In the genomic region with DNA sequence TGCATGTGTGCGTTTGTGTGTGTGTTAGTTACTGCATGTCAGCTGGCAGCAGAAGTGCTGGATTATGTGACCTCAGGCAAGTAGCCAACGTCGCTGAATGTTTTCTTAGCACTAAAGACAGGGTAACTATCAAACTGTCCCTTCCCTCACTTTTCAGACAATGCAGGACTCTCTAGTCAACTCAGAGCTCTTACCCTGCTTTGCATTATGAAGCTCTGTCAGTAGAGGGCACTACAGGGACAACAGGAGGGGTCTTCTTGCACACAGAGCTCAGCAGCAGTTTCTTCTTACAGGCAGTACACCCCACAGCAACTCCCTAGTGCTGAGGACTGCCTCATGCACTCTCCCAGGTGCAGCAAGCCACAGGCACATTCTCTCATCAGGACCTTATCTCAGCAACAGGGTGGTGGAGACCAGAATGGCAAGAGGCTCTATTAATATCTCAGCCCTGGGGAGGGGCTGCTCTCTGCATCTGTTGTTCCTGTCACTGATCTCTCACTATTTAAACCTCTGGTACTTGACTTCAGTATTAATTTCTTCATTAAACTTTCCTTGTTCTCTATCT, we compare ENCODE assay signal across 9 mouse cellular contexts. TPM values are rescaled to one million over a fixed set of nuclear protein-coding genes. Genes with fewer than 3 reads are reported as not detected.
A peak's percentile ranks its signal among the peaks of the same experiment; 100 is the strongest.
DNase-seq lines count a peak whose midpoint lies in the region; ATAC-seq and TF ChIP-seq lines count a peak whose summit lies in the region.
"Had no signal": no experiment of that assay in that cellular context is flagged by ENCODE, and none has a peak within 500 bp of the region (broad histone marks: within the 10 kb centered on the region; RNA-seq: fewer than 3 reads in every experiment).

No protein-coding gene starts in this region.

- WGBS in heart, embryonic 14.5 days: 46% methylated on average over 3 of the region's 3 CpGs
- 81% methylated on average over 3 of the region's 3 CpGs for WGBS in small intestine, adult 2 months

- DNase-seq in left cerebral cortex, adult 2 months (ENCODE audit: extremely low spot score in 1 of 2, low spot score in 2 of 2): peak in 1 of 2 experiments; percentile 20
- no peak for DNase-seq in left cerebral cortex, adult 8-10 months (ENCODE audit: low spot score in 2 of 2)
- peak; percentile 70 for DNase-seq in R1 (ENCODE audit: low read depth, low spot score)
- no peak for DNase-seq in adrenal gland, postnatal 25 days
- DNase-seq in urinary bladder, adult 2 months (ENCODE audit: low spot score): no peak

- no peaks in the 10 kb centered on the region for H3K9me3 ChIP-seq in heart, embryonic 14.5 days (ENCODE audit: control insufficient read depth, low read length)
- H3K9me3 ChIP-seq: embryonic facial prominence, embryonic 12.5 days had no signal

- H3K4me3 ChIP-seq in left cerebral cortex, adult 2 months: no peak overlapping the region
- no peak overlapping the region for H3K4me3 ChIP-seq in heart, embryonic 14.5 days (ENCODE audit: control insufficient read depth in 1 of 2, insufficient read depth in 1 of 2, low read depth in 1 of 2, low read length in 2 of 2)
- H3K4me3 ChIP-seq in small intestine, adult 2 months (ENCODE audit: low read depth, low read length): no peak overlapping the region
- H3K4me3 ChIP-seq: embryonic facial prominence, embryonic 12.5 days; myocyte had no signal

- H3K36me3 ChIP-seq in heart, embryonic 14.5 days (ENCODE audit: control insufficient read depth, insufficient read depth, low read length): peaks cover 65% of the 10 kb centered on the region
- H3K36me3 ChIP-seq in small intestine, adult 2 months (ENCODE audit: control insufficient read depth, insufficient read depth, low read length): peaks cover 44% of the 10 kb centered on the region

- peak overlapping the region; percentile 1; the same call in 1 of the 2 replicates for H3K4me2 ChIP-seq in heart, embryonic 14.5 days (ENCODE audit: low read length)
- H3K4me2 ChIP-seq: embryonic facial prominence, embryonic 12.5 days had no signal

- intact Hi-C loops in left cerebral cortex, adult 2 months (cut with DNase I): no loop called here

- peak; percentile 61 for TF ChIP-seq CTCF in left cerebral cortex, adult 2 months (IDR thresholded peaks at IDR 0.05)
- TF ChIP-seq CTCF in small intestine, adult 2 months (IDR thresholded peaks at IDR 0.05; ENCODE audit: extremely low read depth, insufficient read length, insufficient replicate concordance, low read depth, low read length): peak; percentile 27; the same call in 1 of the 2 replicates

- no peak overlapping the region for H3K27ac ChIP-seq in left cerebral cortex, adult 2 months
- H3K27ac ChIP-seq in heart, embryonic 14.5 days (replicated peaks in 1 of 2; ENCODE audit: control insufficient read depth in 1 of 2, insufficient read depth in 1 of 2, low read depth in 2 of 2, low read length in 2 of 2): peak overlapping the region; percentile 76 to 82
- no peak overlapping the region for H3K27ac ChIP-seq in small intestine, adult 2 months (ENCODE audit: insufficient read depth, low read depth, low read length)
- H3K27ac ChIP-seq: embryonic facial prominence, embryonic 12.5 days had no signal

- ATAC-seq in heart, embryonic 14.5 days (ENCODE audit: insufficient number of reproducible peaks, insufficient read depth, low FRiP score, low read depth): peak; percentile 82

- TF ChIP-seq POLR2A in small intestine, adult 2 months (IDR thresholded peaks at IDR 0.05; ENCODE audit: low read depth, low read length): no peak

- no peaks in the 10 kb centered on the region for H3K27me3 ChIP-seq in heart, embryonic 14.5 days (ENCODE audit: control insufficient read depth, insufficient read depth, low read length)
- H3K27me3 ChIP-seq in small intestine, adult 2 months (ENCODE audit: control insufficient read depth, insufficient read depth, low read length): no peaks in the 10 kb centered on the region
- H3K27me3 ChIP-seq: embryonic facial prominence, embryonic 12.5 days had no signal

- no peak overlapping the region for H3K9ac ChIP-seq in heart, embryonic 14.5 days (ENCODE audit: low read length)
- H3K9ac ChIP-seq: embryonic facial prominence, embryonic 12.5 days had no signal

- H3K4me1 ChIP-seq in heart, embryonic 14.5 days (ENCODE audit: control insufficient read depth in 2 of 2, insufficient read depth in 2 of 2, low read length in 2 of 2): peaks cover 10 to 32% of the 10 kb centered on the region in 2 experiments
- no peaks in the 10 kb centered on the region for H3K4me1 ChIP-seq in small intestine, adult 2 months (ENCODE audit: control insufficient read depth, insufficient read depth, insufficient read length, low read length)
- H3K4me1 ChIP-seq: embryonic facial prominence, embryonic 12.5 days had no signal

RNA-seq across cellular contexts. Expression of a gene that starts 23.8 kb away (rescaled TPM):
- 10 to 100 TPM; 12.3 to 18.1 TPM for total RNA-seq in left cerebral cortex, adult 2 months (2021)
- total RNA-seq in left cerebral cortex, adult 8-10 months (2022): 10 to 100 TPM; 13.1 to 20.9 (median 16.4) TPM
- 34.1 and 36.1 TPM in 2 replicates for polyA plus RNA-seq in heart, embryonic 14.5 days (2014; fragmentation: Nextera tagmentation; extraction: Ambion mirVana)
- 2.5 and 5.1 TPM in 2 replicates for polyA plus RNA-seq in small intestine, adult 2 months (2012; rRNA removed)
- 26.5 and 28.1 TPM in 2 replicates for total RNA-seq in adrenal gland, postnatal 25 days (2021)
- polyA plus RNA-seq in urinary bladder, adult 2 months (2012; rRNA removed): 30.8 and 35.8 TPM in 2 replicates

RNA-seq across cellular contexts. Expression of a gene that starts 24.0 kb away (rescaled TPM):
- 10 to 100 TPM; 79.7 to 81.8 TPM for total RNA-seq in left cerebral cortex, adult 2 months (2021)
- total RNA-seq in left cerebral cortex, adult 8-10 months (2022): 10 to 100 TPM; 78.9 to 89.4 (median 83.4) TPM
- polyA plus RNA-seq in heart, embryonic 14.5 days (2014; fragmentation: Nextera tagmentation; extraction: Ambion mirVana): 31.4 and 33.0 TPM in 2 replicates
- polyA plus RNA-seq in small intestine, adult 2 months (2012; rRNA removed): 1.8 and 2.1 TPM in 2 replicates
- total RNA-seq in adrenal gland, postnatal 25 days (2021): 48.5 and 61.5 TPM in 2 replicates
- 22.9 and 29.2 TPM in 2 replicates for polyA plus RNA-seq in urinary bladder, adult 2 months (2012; rRNA removed)

Comparison
In these comparisons a context has a peak if more than half of its experiments do, and no peak if none do; other contexts are left out.
1. H3K27ac ChIP-seq: peak in heart, embryonic 14.5 days (2 of 2); none in left cerebral cortex, adult 2 months (single experiment) and small intestine, adult 2 months (single experiment).